Mouse (Mus musculus) liver, embryonic 13.5 days (tissue): ENCODE measurements around the gene Rad51b. TPM values are rescaled to one million over a fixed set of nuclear protein-coding genes. Genes with fewer than 3 reads are reported as not detected.

ENCODE experiments used
- ATAC-seq: fragments of 200-750 bp; cut with Nextera tagmentation; 2 replicates; pipeline ENCODE4 v1.8.0; 2017; ENCODE audit warnings: low read depth, mild to moderate bottlenecking, moderate number of reproducible peaks, moderate library complexity
- DNase-seq: peaks from one replicate; pipeline ENCODE4 v3.0.0; 2022
- H3K27ac ChIP-seq: fragments of 300-500 bp; sonication (generic); 2 replicates; pipeline ENCODE4 v1.5.1; 2015; ENCODE audit warnings: moderate library complexity, mild to moderate bottlenecking, inconsistent platforms
- H3K27me3 ChIP-seq: fragments of 300-500 bp; sonication (generic); 2 replicates; pipeline ENCODE4 v1.6.1; 2015; ENCODE audit warnings: mild to moderate bottlenecking, inconsistent platforms
- H3K36me3 ChIP-seq: fragments of 300-500 bp; sonication (generic); 2 replicates; pipeline ENCODE4 v1.6.1; 2015; ENCODE audit warnings: mild to moderate bottlenecking, inconsistent platforms
- H3K4me1 ChIP-seq: fragments of 300-500 bp; sonication (generic); replicated peaks from 2 replicates; pipeline ENCODE4 v1.6.1; 2015; ENCODE audit warnings: inconsistent platforms
- H3K4me2 ChIP-seq: fragments of 300-500 bp; sonication (generic); 2 replicates; pipeline ENCODE4 v1.6.1; 2015; ENCODE audit warnings: inconsistent platforms, mild to moderate bottlenecking, moderate library complexity
- H3K4me3 ChIP-seq: fragments of 300-500 bp; sonication (generic); replicated peaks from 2 replicates; pipeline ENCODE4 v1.5.1; 2015; ENCODE audit warnings: mild to moderate bottlenecking, inconsistent platforms
- H3K9ac ChIP-seq: fragments of 300-500 bp; sonication (generic); 2 replicates; pipeline ENCODE4 v1.6.1; 2015; ENCODE audit warnings: mild to moderate bottlenecking, inconsistent platforms
- H3K9me3 ChIP-seq: fragments of 300-500 bp; sonication (generic); replicated peaks from 2 replicates; pipeline ENCODE4 v1.6.1; 2016; ENCODE audit warnings: inconsistent platforms
- WGBS: fragments of 180-500 bp; shearing (Covaris S2); methylation state at CpG from one replicate; pipeline ENCODE4 v1.1.7; 2015; ENCODE audit not compliant: insufficient replicate concordance; 5-methylcytosine and 5-hydroxymethylcytosine counted together
- polyA plus RNA-seq: library from polyadenylated mRNA; unstranded; fragments of >200 nt; fragmentation: Nextera tagmentation; extraction: Ambion mirVana; gene quantifications from 2 replicates; pipeline ENCODE4 v1.2.1, GENCODE M21; 2015

Rad51b gene
- polyA plus RNA-seq, 1 experiment from 2014 or later: 5.5 TPM

DNA sequence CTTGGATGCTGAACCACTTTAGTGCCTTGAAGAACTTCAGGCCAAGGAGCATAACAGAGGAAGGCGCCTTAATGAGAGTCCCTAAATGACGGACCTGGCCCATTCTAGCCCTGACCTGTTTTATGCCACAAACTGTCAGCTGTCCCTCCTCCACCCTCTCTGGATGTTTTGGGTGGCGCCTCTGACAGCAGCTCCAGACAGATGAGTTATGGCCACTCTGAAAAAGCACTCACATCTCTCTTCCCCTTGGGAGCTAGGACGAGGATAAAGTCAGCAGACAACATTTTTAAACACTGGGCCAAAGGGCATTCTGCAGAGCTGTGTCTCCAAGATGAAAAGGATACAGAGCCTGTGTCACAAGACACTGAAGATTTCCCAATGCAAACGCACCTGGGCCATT lies 459.3 kb downstream of the Rad51b start:
- no peak overlapping the region for H3K9ac ChIP-seq
- DNase-seq (no peak), ATAC-seq (no peak)
- H3K36me3 ChIP-seq: no peaks in the 10 kb centered on the region
- H3K4me1 ChIP-seq: peaks cover 18% of the 10 kb centered on the region
- no peaks in the 10 kb centered on the region for H3K9me3 ChIP-seq
- H3K27ac ChIP-seq: no peak overlapping the region
- WGBS: 63% methylated on average over 5 of the region's 5 CpGs
- no peak overlapping the region for H3K4me2 ChIP-seq
- H3K27me3 ChIP-seq: no peaks in the 10 kb centered on the region
- H3K4me3 ChIP-seq: no peak overlapping the region

DNA sequence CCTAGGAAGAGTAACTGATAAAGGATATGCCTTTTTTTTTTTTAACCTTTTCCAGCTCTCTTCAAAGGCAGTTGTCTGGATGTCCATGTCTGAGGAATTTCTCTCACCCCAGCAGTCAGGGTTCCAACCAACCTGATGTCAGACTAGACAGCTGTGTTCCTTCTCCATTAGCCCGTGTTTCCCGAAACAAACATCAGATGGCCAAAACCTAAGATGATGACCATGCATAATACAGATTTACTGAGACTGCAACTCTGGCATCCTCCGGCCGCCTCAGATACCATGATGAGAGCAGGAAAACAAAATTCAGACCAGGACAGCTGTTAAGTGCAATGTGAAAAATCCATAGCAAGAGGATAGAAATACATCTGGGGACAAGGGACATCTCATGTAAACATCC lies 460.7 kb downstream of the Rad51b start:
- no peaks in the 10 kb centered on the region for H3K27me3 ChIP-seq
- no peaks in the 10 kb centered on the region for H3K36me3 ChIP-seq
- H3K4me3 ChIP-seq: no peak overlapping the region
- DNase-seq (no peak), ATAC-seq (no peak)
- no peak overlapping the region for H3K4me2 ChIP-seq
- peaks cover 22% of the 10 kb centered on the region for H3K4me1 ChIP-seq
- H3K9ac ChIP-seq: no peak overlapping the region
- H3K9me3 ChIP-seq: no peaks in the 10 kb centered on the region
- WGBS: 75% methylated on average over 4 of the region's 4 CpGs
- H3K27ac ChIP-seq: no peak overlapping the region; the same call in 1 of the 2 replicates

DNA sequence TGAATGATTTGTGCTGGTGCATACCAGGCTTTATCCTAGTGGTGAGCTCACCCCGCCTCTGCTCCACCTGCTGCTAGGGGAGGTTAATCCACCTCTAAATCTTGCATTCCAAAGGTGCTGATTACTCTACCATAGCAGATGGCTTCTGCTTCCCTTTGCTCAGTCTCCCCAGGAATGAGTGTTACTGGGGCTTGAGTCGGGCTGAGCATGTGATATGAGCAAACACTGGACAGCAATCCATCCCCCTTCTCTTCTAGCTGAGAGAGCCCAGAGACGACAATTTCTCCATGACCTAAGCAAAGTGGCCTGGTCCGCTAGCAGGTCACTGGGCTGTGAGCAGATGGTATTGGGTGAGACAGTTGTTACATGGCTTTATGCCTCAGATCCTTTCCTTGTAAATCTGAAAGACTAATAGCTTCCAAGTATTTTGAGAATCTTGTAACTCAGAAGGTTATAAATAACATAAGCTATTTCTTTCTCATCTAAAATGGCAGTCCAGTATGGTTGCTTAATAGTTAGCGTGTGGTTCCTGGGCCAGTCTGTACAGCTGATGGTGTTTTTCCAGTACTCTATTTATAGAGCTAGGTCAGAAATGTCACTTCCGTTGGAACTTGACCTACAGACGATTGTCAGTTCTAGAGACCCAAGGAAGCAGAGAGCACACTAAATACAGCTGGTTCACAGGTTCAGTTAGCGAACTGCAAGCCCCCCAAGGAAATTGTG lies 462.3 kb downstream of the Rad51b start:
- no peak overlapping the region for H3K4me2 ChIP-seq
- no peaks in the 10 kb centered on the region for H3K27me3 ChIP-seq
- no peak overlapping the region for H3K9ac ChIP-seq
- no peak overlapping the region for H3K4me3 ChIP-seq
- WGBS: 57% methylated on average over 8 of the region's 8 CpGs
- H3K9me3 ChIP-seq: no peaks in the 10 kb centered on the region
- no peak for ATAC-seq
- H3K36me3 ChIP-seq: no peaks in the 10 kb centered on the region
- no peak overlapping the region for H3K27ac ChIP-seq
- H3K4me1 ChIP-seq: peaks cover 30% of the 10 kb centered on the region
- DNase-seq: no peak

GRCm38 (mm10) chr12:79761217-79761616 lies 464.1 kb downstream of the Rad51b start:
- Histone ChIP-seq H3K27ac (no peak overlapping the region), H3K4me2 (no peak overlapping the region), H3K27me3 (no peaks in the 10 kb centered on the region), H3K9me3 (no peaks in the 10 kb centered on the region), H3K4me3 (no peak overlapping the region), H3K36me3 (no peaks in the 10 kb centered on the region), H3K9ac (no peak overlapping the region), H3K4me1 (peaks cover 34% of the 10 kb centered on the region)
- ATAC-seq: no peak
- no peak for DNase-seq
- WGBS: 80% methylated on average over 2 of the region's 2 CpGs

- Histone ChIP-seq H3K27me3 (no peaks in the 10 kb centered on the region), H3K9me3 (no peaks in the 10 kb centered on the region), H3K36me3 (no peaks in the 10 kb centered on the region), H3K9ac (no peak overlapping the region), H3K4me1 (peaks cover 42% of the 10 kb centered on the region), H3K27ac (peak overlapping the region; percentile 26), H3K4me2 (no peak overlapping the region), H3K4me3 (no peak overlapping the region)
- DNase-seq (no peak), ATAC-seq (no peak)
- 40% methylated on average over 2 of the region's 2 CpGs for WGBS
Measured at GRCm38 (mm10) chr12:79762087-79762486, 465.0 kb downstream of the Rad51b start.

- H3K4me2 ChIP-seq: no peak overlapping the region
- ATAC-seq (peak; percentile 61), DNase-seq (no peak)
- no peak overlapping the region for H3K4me3 ChIP-seq
- no peak overlapping the region for H3K9ac ChIP-seq
- peaks cover 43% of the 10 kb centered on the region for H3K4me1 ChIP-seq
- no peaks in the 10 kb centered on the region for H3K9me3 ChIP-seq
- 14% methylated on average over 7 of the region's 7 CpGs for WGBS
- no peaks in the 10 kb centered on the region for H3K27me3 ChIP-seq
- no peaks in the 10 kb centered on the region for H3K36me3 ChIP-seq
- H3K27ac ChIP-seq: peak overlapping the region; percentile 26; the same call in 1 of the 2 replicates
Measured at GRCm38 (mm10) chr12:79762570-79763275, 465.6 kb downstream of the Rad51b start.

DNA sequence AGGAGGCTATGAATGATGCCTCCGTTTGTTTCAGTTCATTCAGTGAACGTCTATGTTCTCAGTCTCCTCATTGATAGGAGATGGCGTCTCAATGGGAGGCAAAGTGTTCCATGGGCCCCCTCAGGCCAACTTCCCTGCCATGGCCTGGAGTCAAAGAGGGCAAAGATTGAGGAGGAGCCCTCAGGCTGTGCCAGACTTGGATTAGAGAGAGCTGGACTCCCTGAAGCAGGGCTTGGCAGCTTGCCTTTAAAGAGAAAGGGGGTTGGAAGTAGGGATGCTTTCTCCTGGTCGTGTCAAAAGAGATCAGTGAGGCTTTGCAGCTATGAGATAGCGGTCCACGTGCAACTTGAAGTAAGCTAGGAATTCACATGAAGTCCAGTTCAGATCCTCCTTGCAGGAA lies 469.0 kb downstream of the Rad51b start:
- Histone ChIP-seq H3K36me3 (no peaks in the 10 kb centered on the region), H3K4me3 (no peak overlapping the region), H3K4me1 (peaks cover 63% of the 10 kb centered on the region), H3K9me3 (no peaks in the 10 kb centered on the region), H3K27me3 (no peaks in the 10 kb centered on the region), H3K4me2 (no peak overlapping the region), H3K27ac (no peak overlapping the region), H3K9ac (no peak overlapping the region)
- 61% methylated on average over 6 of the region's 6 CpGs for WGBS
- DNase-seq (no peak), ATAC-seq (no peak)

DNA sequence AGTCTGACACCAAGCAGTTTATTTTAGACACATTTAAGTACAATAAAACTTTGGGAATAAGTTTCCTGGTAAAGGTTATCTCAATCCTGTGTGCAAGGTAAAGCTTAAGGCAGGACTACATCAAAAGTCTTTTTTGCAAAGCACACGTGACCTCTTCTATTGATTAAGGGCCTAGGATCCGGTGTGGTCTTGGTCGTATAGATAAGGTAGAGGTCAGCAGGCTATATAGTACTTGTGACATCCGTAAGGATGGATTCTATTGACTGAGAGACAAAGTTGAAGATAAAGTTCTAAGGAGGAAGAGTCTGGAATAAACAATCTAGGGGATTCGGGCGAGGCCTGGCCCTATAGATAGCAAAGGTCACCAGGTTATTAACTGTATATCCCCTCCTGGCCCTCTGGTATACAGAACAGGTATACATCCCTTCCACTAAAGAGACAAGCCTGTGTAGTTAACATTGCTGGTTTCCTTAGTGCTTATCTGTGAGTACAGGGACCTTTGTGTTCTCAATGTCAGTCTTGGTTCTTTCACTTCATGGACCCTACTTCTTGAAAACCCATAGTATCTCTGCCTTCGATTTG lies 471.8 kb downstream of the Rad51b start:
- H3K36me3 ChIP-seq: no peaks in the 10 kb centered on the region
- H3K27me3 ChIP-seq: no peaks in the 10 kb centered on the region
- DNase-seq: no peak
- H3K4me2 ChIP-seq: no peak overlapping the region
- H3K9me3 ChIP-seq: no peaks in the 10 kb centered on the region; the same call in 1 of the 2 replicates
- H3K4me1 ChIP-seq: peaks cover 45% of the 10 kb centered on the region
- H3K4me3 ChIP-seq: no peak overlapping the region
- no peak overlapping the region for H3K9ac ChIP-seq
- ATAC-seq: 0 out of 2 replicates have a peak, but pooled peaks have one; percentile 41
- H3K27ac ChIP-seq: no peak overlapping the region
- WGBS: 29% methylated on average over 7 of the region's 7 CpGs

- peak; percentile 26 for DNase-seq
- no peak overlapping the region for H3K4me2 ChIP-seq
- no peaks in the 10 kb centered on the region; the same call in 1 of the 2 replicates for H3K9me3 ChIP-seq
- H3K4me3 ChIP-seq: no peak overlapping the region
- WGBS: 36% methylated on average over 9 of the region's 9 CpGs
- peaks cover 45% of the 10 kb centered on the region for H3K4me1 ChIP-seq
- H3K27me3 ChIP-seq: no peaks in the 10 kb centered on the region
- H3K36me3 ChIP-seq: no peaks in the 10 kb centered on the region
- H3K9ac ChIP-seq: no peak overlapping the region
- peak; percentile 70 for ATAC-seq
- no peak overlapping the region for H3K27ac ChIP-seq
Measured at GRCm38 (mm10) chr12:79769763-79770162, 472.7 kb downstream of the Rad51b start.

DNA sequence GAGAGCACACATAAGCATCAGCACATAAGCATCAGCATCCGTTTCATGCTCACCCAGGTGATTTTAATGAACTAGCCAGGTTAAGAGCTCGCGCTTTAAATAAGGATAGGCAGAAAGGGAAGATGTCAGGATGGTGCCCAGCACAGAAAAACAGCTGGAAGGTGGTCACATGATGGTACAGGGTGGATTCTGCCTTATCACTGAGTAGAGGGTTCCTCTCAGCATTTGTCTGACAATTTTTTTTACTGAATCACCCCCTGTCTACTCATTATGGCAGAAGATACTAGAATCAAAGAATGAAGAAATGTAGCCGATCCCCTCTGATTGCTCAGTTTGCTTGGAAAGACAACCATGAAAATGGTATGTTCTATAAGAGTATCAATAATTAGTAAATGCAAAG lies 474.1 kb downstream of the Rad51b start:
- DNase-seq (no peak), ATAC-seq (no peak)
- Histone ChIP-seq H3K27ac (no peak overlapping the region), H3K4me1 (peaks cover 41% of the 10 kb centered on the region), H3K9me3 (no peaks in the 10 kb centered on the region; the same call in 1 of the 2 replicates), H3K4me3 (no peak overlapping the region), H3K27me3 (no peaks in the 10 kb centered on the region), H3K36me3 (no peaks in the 10 kb centered on the region), H3K4me2 (no peak overlapping the region), H3K9ac (no peak overlapping the region)
- WGBS: 81% methylated on average over 4 of the region's 4 CpGs

DNA sequence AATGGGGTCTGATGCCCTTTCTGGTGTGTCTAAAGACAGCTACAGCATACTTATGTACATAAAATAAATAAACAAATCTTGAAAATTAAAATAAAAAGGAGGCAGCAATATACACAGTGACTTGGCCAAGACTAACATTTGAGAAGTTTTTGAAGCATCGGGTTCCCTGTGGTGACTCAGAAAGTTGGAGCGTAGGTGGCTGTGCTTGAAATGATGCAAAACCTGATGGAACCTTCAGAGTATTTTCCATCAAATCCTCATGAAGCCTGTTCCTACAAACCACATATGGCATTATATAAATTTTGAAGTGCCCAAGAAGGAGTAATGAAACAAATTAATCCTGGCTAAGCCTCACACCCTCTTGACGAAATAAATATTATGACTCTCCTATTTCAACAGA lies 474.7 kb downstream of the Rad51b start:
- H3K27me3 ChIP-seq: no peaks in the 10 kb centered on the region
- WGBS: 85% methylated on average over 3 of the region's 3 CpGs
- no peak for ATAC-seq

More for the DNA sequence above, 474.7 kb downstream of the Rad51b start:
- Histone ChIP-seq H3K4me1 (peaks cover 35% of the 10 kb centered on the region), H3K4me2 (no peak overlapping the region), H3K36me3 (no peaks in the 10 kb centered on the region), H3K9ac (no peak overlapping the region), H3K27ac (no peak overlapping the region), H3K4me3 (no peak overlapping the region), H3K9me3 (no peaks in the 10 kb centered on the region; the same call in 1 of the 2 replicates)
- no peak for DNase-seq
